Mouse (Mus musculus) heart, postnatal 14 days (tissue): ENCODE data around the gene Snrnp200. TPM values are rescaled to one million over a fixed set of nuclear protein-coding genes. Genes with fewer than 3 reads are reported as not detected.

Experiments used
- total RNA-seq, 2 experiments: library from RNA; stranded (reverse); gene quantifications; 2 replicates each; pipeline ENCODE4 v1.2.3; 2021

Gene Snrnp200
- total RNA-seq, 2 experiments from 2014 or later, result 57.3 to 57.6 TPM

Other genes starting within 250 kb of the Snrnp200 start
- 1 to 10 TPM; 7.3 to 8.7 TPM for gene Ap4e1, start 199.7 kb upstream of the Snrnp200 start, total RNA-seq
- gene Blvra, start 137.7 kb upstream of the Snrnp200 start, total RNA-seq, result 10 to 100 TPM; 17.4 to 19.5 TPM
- gene Ncaph, start 74.4 kb upstream of the Snrnp200 start, total RNA-seq, result 1 to 10 TPM; 4.9 to 7.5 TPM
- 10 to 100 TPM; 16.4 to 21.3 TPM for gene Itpripl1, start 64.9 kb upstream of the Snrnp200 start, total RNA-seq
- gene 1810024B03Rik, start 106 bp upstream of the Snrnp200 start, total RNA-seq, result under 1 TPM; 0.56 to 0.60 TPM
- gene Ciao1, start 39.4 kb downstream of the Snrnp200 start, total RNA-seq, result 10 to 100 TPM; 57.2 to 59.4 TPM
- gene Tmem127, start 39.5 kb downstream of the Snrnp200 start, total RNA-seq, result 10 to 100 TPM; 29.0 to 31.9 TPM
- gene Stard7, start 61.8 kb downstream of the Snrnp200 start, total RNA-seq, result 100 to 1,000 TPM; 163 to 165 TPM
- 1 to 10 TPM; 1.0 to 4.0 TPM for gene Dusp2, start 127.8 kb downstream of the Snrnp200 start, total RNA-seq
- gene Astl, start 130.3 kb downstream of the Snrnp200 start, total RNA-seq, result not detected
- gene Adra2b, start 154.8 kb downstream of the Snrnp200 start, total RNA-seq, result 1 to 10 TPM; 1.4 to 1.9 TPM
- gene Gpat2, start 216.8 kb downstream of the Snrnp200 start, total RNA-seq, result under 1 TPM in 1 of 2 experiments, not detected in 1; 0.12 TPM
- gene Fahd2a, start 236.2 kb downstream of the Snrnp200 start, total RNA-seq, result 10 to 100 TPM; 25.9 to 30.2 TPM